Mouse (Mus musculus) inflammation-experienced regulatory T-cells (primary cell): Measurements from ENCODE around the gene Pomp. TPM values are rescaled to one million over a fixed set of nuclear protein-coding genes. Genes with fewer than 3 reads are reported as not detected.

Source experiments
- polyA plus RNA-seq, 2 experiments: library from polyadenylated mRNA; unstranded; fragments of 100-300 nt; shearing (Covaris generic); gene quantifications; one replicate each; pipeline ENCODE4 v1.2.1; 2017

Pomp gene
- 100 to 1,000 TPM; 317 to 357 TPM for polyA plus RNA-seq

DNA sequence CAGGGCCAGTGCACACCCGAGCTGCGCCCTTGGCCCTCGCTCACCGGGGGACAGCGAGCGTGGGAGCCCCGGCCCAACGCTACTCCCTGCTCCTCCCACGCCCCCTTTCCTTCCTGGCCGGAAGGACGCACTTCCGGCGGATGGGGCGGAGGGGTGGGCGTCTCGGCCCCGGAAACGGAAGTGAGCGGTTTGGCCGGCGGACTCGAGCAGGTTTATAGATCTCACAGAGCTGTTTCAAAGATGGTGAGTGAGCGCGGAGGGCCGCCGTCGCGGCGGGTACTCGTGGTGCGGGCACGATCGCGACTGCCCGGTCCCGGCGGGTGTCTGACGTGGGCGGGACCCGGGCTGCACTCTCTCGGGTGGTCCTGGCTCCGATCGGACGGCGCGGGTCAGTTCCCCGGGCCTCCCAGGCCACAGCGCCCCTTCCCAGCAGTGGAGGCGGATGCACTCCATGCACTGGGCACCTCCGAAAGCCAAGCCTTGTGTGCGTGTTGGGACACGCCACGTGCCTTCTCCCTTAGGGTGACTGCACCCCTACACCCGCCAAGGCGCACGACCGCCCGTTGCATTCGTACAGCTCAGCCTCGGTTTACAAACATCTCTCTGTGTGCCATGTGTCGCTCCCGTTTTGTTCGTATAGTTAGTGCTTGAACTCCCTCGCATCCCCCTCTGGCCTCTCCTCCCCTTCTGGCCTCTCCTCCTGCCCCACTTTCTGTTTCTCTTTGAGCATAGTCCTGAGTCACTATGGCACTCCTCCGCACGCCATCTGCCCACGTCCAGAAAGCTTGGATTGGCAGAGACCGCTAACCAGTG is at the start of gene Pomp:
Pomp (plus strand) TSS at position 13 of the 813 bp plus-strand sequence.

DNA sequence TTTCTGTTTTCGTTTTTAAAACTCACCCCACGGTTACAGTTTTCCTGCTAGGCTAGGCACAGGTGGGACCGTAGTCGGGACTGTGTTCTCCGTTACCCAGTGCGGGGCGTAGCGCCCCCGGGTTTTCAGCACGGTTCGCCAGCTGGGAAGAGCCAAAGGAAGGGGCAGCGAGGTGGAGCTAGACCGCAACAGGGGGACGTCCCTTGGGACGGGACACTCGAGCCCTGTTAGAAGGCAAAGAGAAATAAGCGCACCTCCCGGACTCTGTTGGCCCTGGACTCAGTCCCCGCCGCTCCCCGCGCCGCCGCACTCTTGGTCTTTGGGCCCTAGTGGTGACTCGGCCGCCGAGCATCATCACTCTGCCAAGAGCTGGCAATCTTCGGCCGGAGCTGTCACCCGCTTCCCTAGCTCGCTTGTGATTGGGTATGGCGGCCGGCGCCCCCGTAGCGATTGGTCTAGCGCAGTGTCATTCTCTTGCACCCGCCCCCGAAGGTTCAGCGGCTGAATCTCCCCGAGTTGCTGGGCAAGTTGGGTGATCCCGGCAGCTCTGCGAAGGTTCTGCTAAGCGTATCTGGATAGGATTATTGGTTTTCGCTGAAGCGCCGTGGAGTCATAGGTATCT is 34.3 kb downstream of the Pomp start, which contains the start of gene Slc46a3:
Slc46a3 (minus strand) TSS at position 361 of the 622 bp plus-strand sequence.

Other genes with a start within 250 kb of the Pomp start
- gene Flt1, start 134.4 kb upstream of the Pomp start, polyA plus RNA-seq = 1 to 10 TPM in 1 of 2 experiments, under 1 TPM in 1; 0.17 to 2.2 TPM
- gene Slc46a3, start 34.4 kb downstream of the Pomp start, polyA plus RNA-seq = 10 to 100 TPM; 25.5 to 27.2 TPM
- gene Mtus2, start 96.9 kb downstream of the Pomp start, polyA plus RNA-seq = 1 to 10 TPM; 3.2 to 5.0 TPM